Mouse (Mus musculus) G1E (cell line): Measurements from ENCODE around the gene 4933400A11Rik. TPM values are rescaled to one million over a fixed set of nuclear protein-coding genes. Genes with fewer than 3 reads are reported as not detected.

ENCODE experiments used
- ATAC-seq: 2 replicates; pipeline ENCODE4 v1.8.0; 2016; ENCODE audit warnings: mild to moderate bottlenecking; ENCODE audit not compliant: insufficient number of reproducible peaks, poor library complexity, low FRiP score, severe bottlenecking; ENCODE audit errors: extremely low read depth
- DNase-seq: peaks from one replicate; pipeline ENCODE4 v3.0.0; 2012; ENCODE audit warnings: low spot score
- H3K27me3 ChIP-seq: 2 replicates; pipeline ENCODE4 v1.6.1; 2012; ENCODE audit warnings: mild to moderate bottlenecking, low read length, inconsistent platforms; ENCODE audit not compliant: insufficient read depth
- H3K36me3 ChIP-seq: replicated peaks from 2 replicates; pipeline ENCODE3; 2012; ENCODE audit warnings: mild to moderate bottlenecking, inconsistent platforms
- H3K4me1 ChIP-seq: 2 replicates; pipeline ENCODE4 v1.6.1; 2012; ENCODE audit warnings: low read depth, low read length, inconsistent platforms, mixed read lengths; ENCODE audit not compliant: insufficient read depth
- H3K4me3 ChIP-seq: 2 replicates; pipeline ENCODE4 v1.5.1; 2012; ENCODE audit warnings: low read depth, mild to moderate bottlenecking, inconsistent platforms, low read length, moderate library complexity, mixed read lengths
- H3K9me3 ChIP-seq: replicated peaks from 2 replicates; pipeline ENCODE4 v1.6.1; 2012; ENCODE audit warnings: inconsistent platforms
- CTCF ChIP-seq: IDR thresholded peaks from 2 replicates; pipeline ENCODE4 v1.5.1; 2012; ENCODE audit warnings: low read depth, low read length, inconsistent platforms, mixed read lengths
- GATA1 ChIP-seq: IDR thresholded peaks from 2 replicates; pipeline ENCODE4 v1.6.1; 2012; ENCODE audit warnings: borderline replicate concordance, low read length, inconsistent platforms, mixed read lengths
- GATA2 ChIP-seq: IDR thresholded peaks from 2 replicates; pipeline ENCODE4 v1.6.1; 2012; ENCODE audit warnings: low read depth, low read length, inconsistent platforms, borderline replicate concordance
- POLR2AphosphoS5 ChIP-seq: IDR thresholded peaks from 2 replicates; pipeline ENCODE4 v1.6.1; 2012; ENCODE audit warnings: low read depth, low read length, inconsistent platforms; ENCODE audit not compliant: insufficient replicate concordance
- TAL1 ChIP-seq: conservative IDR thresholded peaks from 2 replicates; pipeline ENCODE4 v1.6.1; 2012; ENCODE audit warnings: low read depth, low read length, inconsistent platforms, mixed read lengths
- polyA plus RNA-seq: library from polyadenylated mRNA; stranded (reverse); fragments of >175 nt; gene quantifications from 2 replicates; pipeline ENCODE4 v1.2.3, GENCODE M21; 2012
- total RNA-seq, 2 experiments: library from RNA; stranded (forward) in 1 of 2; stranded (reverse) in 1 of 2; fragments of 200-1000 nt in 1 of 2; fragments of >200 nt in 1 of 2; fragmentation: Nextera tagmentation in 1 of 2; gene quantifications; 2 replicates each; pipeline ENCODE4 v1.2.3; 2014 to 2017

Gene 4933400A11Rik
- total and polyA plus RNA-seq, 3 experiments = not detected

DNA sequence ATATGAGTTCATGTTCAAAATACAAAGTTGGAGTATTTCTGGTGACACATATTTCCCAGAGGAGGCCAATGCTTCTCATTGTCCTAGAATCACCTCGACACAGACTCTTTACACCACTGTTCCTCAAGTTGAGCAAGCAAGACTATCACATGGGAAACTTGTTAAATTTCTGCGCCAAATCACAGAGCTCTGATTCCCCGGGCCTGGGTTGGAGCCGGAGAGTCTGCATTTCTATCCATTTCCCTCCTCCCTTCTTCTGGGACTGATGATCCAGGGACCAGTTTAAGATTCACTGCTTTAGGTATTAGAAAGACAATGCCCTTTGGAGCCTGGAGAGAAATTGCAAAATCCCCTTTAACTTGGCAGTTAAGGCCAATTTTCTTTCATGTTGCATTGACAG lies 15.0 kb upstream of the 4933400A11Rik start:
- DNase-seq (no peak), ATAC-seq (no peak)
- no peaks in the 10 kb centered on the region for H3K27me3 ChIP-seq
- no peaks in the 10 kb centered on the region for H3K4me1 ChIP-seq
- TF ChIP-seq POLR2AphosphoS5 (no peak), CTCF (no peak), GATA2 (no peak), TAL1 (no peak), GATA1 (no peak)
- no peak overlapping the region for H3K4me3 ChIP-seq
- no peaks in the 10 kb centered on the region for H3K9me3 ChIP-seq
- H3K36me3 ChIP-seq = no peaks in the 10 kb centered on the region

DNA sequence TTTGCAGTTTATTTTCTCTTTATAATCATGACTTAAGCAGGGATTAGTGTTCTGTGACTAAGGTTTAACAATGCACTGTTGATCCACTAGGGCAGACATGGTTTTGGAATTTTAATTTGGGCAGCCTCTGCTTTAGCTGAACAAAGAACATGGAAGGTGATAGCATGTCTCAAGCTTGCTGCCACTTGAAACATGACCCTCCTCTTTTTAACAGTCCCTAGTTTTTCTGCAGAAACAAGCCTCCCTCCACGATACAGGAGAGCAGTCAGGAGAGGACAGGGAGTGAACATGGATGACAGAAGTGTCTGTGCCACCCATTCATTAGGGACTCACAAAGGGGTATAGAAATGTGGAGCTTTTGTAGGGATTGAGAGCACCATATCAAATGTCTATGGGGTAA lies 13.4 kb upstream of the 4933400A11Rik start:
- H3K36me3 ChIP-seq = no peaks in the 10 kb centered on the region
- no peak for DNase-seq
- H3K4me3 ChIP-seq = no peak overlapping the region
- TF ChIP-seq CTCF (no peak), POLR2AphosphoS5 (no peak), TAL1 (no peak), GATA2 (no peak), GATA1 (no peak)
- H3K27me3 ChIP-seq = no peaks in the 10 kb centered on the region
- H3K4me1 ChIP-seq = no peaks in the 10 kb centered on the region
- no peaks in the 10 kb centered on the region for H3K9me3 ChIP-seq
- no peak for ATAC-seq

DNA sequence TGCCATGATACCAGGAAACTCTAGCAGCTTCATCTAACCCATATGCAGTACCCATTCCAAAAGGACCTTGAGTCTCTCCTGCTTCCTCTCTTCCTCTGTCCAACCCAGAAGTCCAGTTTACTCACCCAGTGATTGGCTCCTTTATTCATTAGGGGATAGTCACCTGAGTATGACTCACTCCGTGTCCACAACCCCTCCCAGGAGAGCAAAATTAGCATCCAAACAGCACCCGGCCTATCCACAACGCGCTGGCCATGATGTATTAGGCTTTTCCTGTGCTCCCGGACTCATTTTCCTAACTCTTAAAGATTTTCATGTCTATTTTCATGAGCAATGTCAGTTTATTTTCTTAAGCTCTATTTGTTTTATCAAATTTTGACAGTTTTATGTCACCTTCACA lies 10.3 kb upstream of the 4933400A11Rik start:
- Histone ChIP-seq H3K9me3 (no peaks in the 10 kb centered on the region), H3K4me1 (no peaks in the 10 kb centered on the region), H3K4me3 (no peak overlapping the region), H3K36me3 (no peaks in the 10 kb centered on the region), H3K27me3 (no peaks in the 10 kb centered on the region)
- no peak for DNase-seq
- no peak for ATAC-seq
- no peak for TF ChIP-seq GATA2
- TF ChIP-seq GATA1 = no peak
- TF ChIP-seq TAL1 = no peak
- TF ChIP-seq CTCF = no peak
- TF ChIP-seq POLR2AphosphoS5 = no peak

DNA sequence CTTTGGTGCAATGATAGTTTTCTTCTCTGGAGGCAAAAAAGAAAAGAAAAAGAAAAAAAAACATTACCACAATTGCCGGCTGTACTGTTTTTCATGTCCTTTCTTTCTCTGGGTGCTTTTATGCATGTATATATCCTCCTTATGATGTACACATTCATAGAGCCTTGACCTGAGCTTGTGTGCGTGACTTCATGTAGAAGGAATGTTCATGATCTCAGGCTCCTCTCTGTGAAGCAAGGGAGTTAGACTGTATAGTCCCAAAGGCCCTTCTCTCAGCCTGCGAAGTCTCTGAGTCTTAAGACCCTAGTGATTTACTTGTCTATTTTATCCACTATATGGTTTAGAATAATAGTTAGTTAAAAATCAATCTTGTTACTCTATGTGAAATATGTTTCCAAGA lies 21.4 kb downstream of the 4933400A11Rik start:
- no peaks in the 10 kb centered on the region for H3K27me3 ChIP-seq
- H3K9me3 ChIP-seq = no peaks in the 10 kb centered on the region
- H3K4me3 ChIP-seq = no peak overlapping the region
- H3K4me1 ChIP-seq = no peaks in the 10 kb centered on the region
- no peak for DNase-seq
- ATAC-seq = no peak
- TF ChIP-seq GATA1 = no peak
- TF ChIP-seq CTCF = no peak
- no peak for TF ChIP-seq POLR2AphosphoS5
- no peak for TF ChIP-seq GATA2
- TF ChIP-seq TAL1 = no peak
- H3K36me3 ChIP-seq = no peaks in the 10 kb centered on the region

DNA sequence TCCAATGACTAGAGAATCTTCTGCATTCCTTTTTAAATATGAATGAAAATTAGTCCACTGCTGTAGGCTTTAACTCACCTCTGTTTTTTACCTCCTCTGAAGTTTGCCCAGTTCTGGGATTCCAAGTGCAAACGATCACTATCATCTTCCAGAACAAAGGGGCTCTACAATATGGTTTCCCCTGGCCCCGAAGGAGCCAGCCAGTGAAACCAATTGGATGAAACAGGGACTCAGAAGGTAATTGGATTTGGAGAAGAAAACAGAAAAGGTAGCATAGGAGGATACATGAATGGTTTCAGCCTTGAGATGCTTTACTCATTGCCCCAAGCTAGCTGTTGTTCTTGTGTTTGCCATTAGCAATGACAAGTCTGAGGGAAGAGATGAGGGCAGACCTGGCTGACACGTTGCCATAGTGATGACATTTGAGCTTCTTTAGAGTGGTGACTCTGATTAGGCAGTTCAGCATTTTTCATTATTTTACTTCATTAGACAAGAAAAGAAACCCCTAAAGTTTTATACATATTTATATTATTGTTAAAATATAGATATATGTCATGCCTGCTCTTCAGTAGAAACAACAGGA lies 44.0 kb downstream of the 4933400A11Rik start:
- Histone ChIP-seq H3K36me3 (no peaks in the 10 kb centered on the region), H3K9me3 (no peaks in the 10 kb centered on the region), H3K27me3 (no peaks in the 10 kb centered on the region), H3K4me1 (no peaks in the 10 kb centered on the region), H3K4me3 (no peak overlapping the region)
- TF ChIP-seq POLR2AphosphoS5 = no peak
- no peak for TF ChIP-seq CTCF
- TF ChIP-seq GATA1 = no peak
- TF ChIP-seq GATA2 = no peak
- TF ChIP-seq TAL1 = no peak
- ATAC-seq (no peak), DNase-seq (no peak)

Other genes starting within 250 kb of the 4933400A11Rik start
- gene Mid1, start 94.4 kb downstream of the 4933400A11Rik start, total RNA-seq (2014; fragmentation: Nextera tagmentation) = 0.68 and 0.83 TPM in 2 replicates
- gene Mid1, start 94.4 kb downstream of the 4933400A11Rik start, total RNA-seq (2017) = 0.05 and 0.17 TPM in 2 replicates
- gene Mid1, start 94.4 kb downstream of the 4933400A11Rik start, polyA plus RNA-seq = 0.09 and 0.12 TPM in 2 replicates
- gene Gm21887, start 230.0 kb upstream of the 4933400A11Rik start, total RNA-seq (2014; fragmentation: Nextera tagmentation) = 163 and 204 TPM in 2 replicates
- 35.4 and 44.4 TPM in 2 replicates for gene Gm21887, start 230.0 kb upstream of the 4933400A11Rik start, total RNA-seq (2017)
- gene Gm21887, start 230.0 kb upstream of the 4933400A11Rik start, polyA plus RNA-seq = 300 and 429 TPM in 2 replicates